Mouse (Mus musculus): ENCODE measurements around the gene Serpina6. TPM values are rescaled to one million over a fixed set of nuclear protein-coding genes. Genes with fewer than 3 reads are reported as not detected.

Gene Serpina6
- polyA plus RNA-seq (2016; fragmentation: Nextera tagmentation; extraction: Ambion mirVana): 1.6 and 14.3 TPM in 2 replicates

DNA sequence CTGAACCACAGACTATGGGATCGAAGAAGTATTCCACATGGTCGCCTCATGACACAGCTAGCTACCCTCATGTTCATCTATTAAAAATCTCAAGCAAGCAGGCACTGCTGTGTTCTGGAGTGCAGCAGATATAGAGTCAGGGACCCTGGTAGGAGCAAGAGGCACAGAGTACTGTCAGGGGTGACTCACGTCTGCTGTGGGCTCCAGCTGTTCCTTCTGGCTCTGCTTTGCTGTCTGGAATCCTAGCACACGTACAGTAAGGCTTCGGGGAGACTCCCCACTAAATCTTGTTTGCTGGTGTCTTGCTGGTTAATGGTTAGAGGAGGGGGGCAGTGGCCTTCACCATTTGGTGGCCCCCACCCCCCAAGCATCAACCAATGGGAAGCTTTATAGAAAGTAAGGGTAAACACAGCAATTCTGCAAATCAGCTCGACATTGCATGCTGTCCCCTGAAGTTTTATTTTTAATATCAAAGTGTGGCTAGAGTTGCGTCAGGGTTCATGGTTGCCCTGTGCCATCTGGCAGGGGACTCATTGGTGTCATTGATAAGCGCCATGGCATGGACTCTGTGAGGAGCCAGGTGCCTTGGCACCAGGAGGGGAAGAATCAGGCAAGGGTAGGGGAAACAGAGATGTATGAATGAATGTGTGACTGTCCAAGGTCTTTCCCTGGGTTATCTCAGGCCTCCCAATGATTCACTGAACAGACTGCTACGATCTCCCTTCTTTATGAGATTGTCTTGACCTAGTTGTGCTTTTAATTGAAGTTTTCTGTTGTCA lies at the start of gene Serpina6:
TSS of gene Serpina6 (minus strand) at position 365 of the 779 bp plus-strand sequence.
- Histone ChIP-seq H3K27me3 (replicated peaks) (no peaks in the 10 kb centered on the region), H3K4me2 (no peak within 1 kb of the TSS), H3K9ac (no peak within 1 kb of the TSS), H3K9me3 (replicated peaks) (no peaks in the 10 kb centered on the region), H3K27ac (ENCODE audit: poor library complexity, severe bottlenecking) (no peak within 1 kb of the TSS), H3K36me3 (no peaks in the 10 kb centered on the region), H3K4me3 (no peak within 1 kb of the TSS), H3K4me1 (replicated peaks) (no peaks in the 10 kb centered on the region)
- 74% methylated on average over 9 of the region's 9 CpGs for WGBS
- no peak for ATAC-seq (ENCODE audit: insufficient number of reproducible peaks, low FRiP score)

DNA sequence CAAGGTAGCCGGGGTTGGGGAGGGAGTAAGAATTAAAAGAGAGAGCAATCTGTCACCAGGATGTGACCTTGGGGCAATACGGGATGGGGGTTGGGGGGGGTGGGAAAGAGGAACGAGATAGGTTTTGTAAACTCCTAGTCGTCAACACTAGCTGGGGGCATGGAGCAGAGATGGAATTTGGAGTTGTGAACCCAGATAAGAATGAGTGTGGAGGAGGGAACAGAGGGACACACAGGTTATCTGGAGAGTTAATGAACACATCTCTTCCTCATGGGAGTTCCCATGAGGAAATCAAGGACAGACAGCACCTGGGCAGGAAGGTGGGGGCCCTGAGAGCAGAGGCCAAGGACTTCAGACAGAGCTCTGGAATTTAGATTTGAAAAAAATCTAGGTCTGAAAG lies 49.1 kb upstream of the Serpina6 start:
- WGBS: 37% methylated on average over 4 of the region's 4 CpGs
- Histone ChIP-seq H3K4me2 (no peak overlapping the region), H3K4me3 (no peak overlapping the region), H3K9me3 (replicated peaks) (no peaks in the 10 kb centered on the region), H3K36me3 (no peaks in the 10 kb centered on the region), H3K27me3 (replicated peaks) (no peaks in the 10 kb centered on the region), H3K4me1 (replicated peaks) (peaks cover 6% of the 10 kb centered on the region; the same call in 1 of the 2 replicates), H3K27ac (ENCODE audit: poor library complexity, severe bottlenecking) (no peak overlapping the region), H3K9ac (no peak overlapping the region)
- ATAC-seq (ENCODE audit: insufficient number of reproducible peaks, low FRiP score): no peak

DNA sequence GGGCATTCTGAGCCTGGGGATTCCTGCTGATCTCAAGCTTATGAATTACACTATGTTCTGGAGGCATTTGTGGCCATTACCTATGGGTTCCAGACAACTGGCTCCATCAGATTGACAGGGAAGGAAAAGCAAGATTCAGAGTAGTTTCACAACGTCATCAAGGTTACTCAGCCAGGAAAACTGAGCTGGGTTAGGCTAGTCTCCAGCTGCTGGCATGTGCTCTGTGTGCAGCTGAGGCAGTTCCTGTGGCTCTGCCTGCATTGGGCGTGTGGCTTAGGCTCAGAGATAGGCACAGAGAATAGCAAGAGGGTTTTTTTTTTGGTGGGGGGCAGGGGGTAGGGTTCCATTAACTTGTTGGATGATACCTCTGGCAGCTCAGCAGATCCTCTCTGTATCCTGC lies 48.5 kb upstream of the Serpina6 start:
- H3K27ac ChIP-seq (ENCODE audit: poor library complexity, severe bottlenecking): no peak overlapping the region
- no peaks in the 10 kb centered on the region for H3K9me3 ChIP-seq (replicated peaks)
- no peak overlapping the region for H3K4me3 ChIP-seq
- H3K36me3 ChIP-seq: no peaks in the 10 kb centered on the region
- H3K4me2 ChIP-seq: no peak overlapping the region
- WGBS: 42% methylated on average over 2 of the region's 2 CpGs
- peaks cover 6% of the 10 kb centered on the region; the same call in 1 of the 2 replicates for H3K4me1 ChIP-seq (replicated peaks)
- no peaks in the 10 kb centered on the region for H3K27me3 ChIP-seq (replicated peaks)
- no peak for ATAC-seq (ENCODE audit: insufficient number of reproducible peaks, low FRiP score)
- H3K9ac ChIP-seq: no peak overlapping the region

DNA sequence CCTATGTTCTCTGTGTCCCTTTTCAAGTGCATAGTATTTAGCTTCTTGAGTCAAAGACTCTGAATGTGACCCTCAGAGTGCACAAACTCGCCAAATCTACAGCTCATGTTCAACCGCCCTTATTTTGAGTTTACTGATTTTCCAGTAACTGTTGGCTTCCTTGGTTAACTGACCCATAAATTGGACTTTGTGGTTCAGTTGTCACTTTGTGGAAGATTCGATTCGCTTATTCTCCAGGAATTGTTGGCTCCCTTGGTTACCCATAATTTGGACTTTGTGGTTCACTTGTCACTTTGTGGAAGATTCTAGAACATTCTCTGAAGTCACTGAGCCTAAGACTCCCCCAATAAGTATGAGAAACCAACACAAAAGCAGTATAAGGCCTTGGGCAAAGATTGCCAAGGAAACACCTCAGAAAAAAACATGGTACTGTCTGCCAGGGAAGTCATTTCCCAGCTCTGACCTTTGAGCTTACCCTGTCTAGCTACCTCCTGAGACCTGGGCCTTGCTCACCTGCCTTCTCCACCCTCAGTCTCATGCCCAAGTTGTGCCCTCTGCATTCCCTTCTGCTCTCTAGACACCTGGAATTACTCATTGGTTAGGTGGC lies 43.2 kb upstream of the Serpina6 start:
- Histone ChIP-seq H3K9me3 (replicated peaks) (no peaks in the 10 kb centered on the region), H3K4me3 (no peak overlapping the region), H3K4me1 (replicated peaks) (no peaks in the 10 kb centered on the region), H3K36me3 (no peaks in the 10 kb centered on the region), H3K9ac (no peak overlapping the region), H3K4me2 (no peak overlapping the region), H3K27me3 (replicated peaks) (no peaks in the 10 kb centered on the region), H3K27ac (ENCODE audit: poor library complexity, severe bottlenecking) (no peak overlapping the region)
- WGBS: 79% methylated on average over 4 of the region's 4 CpGs
- no peak for ATAC-seq (ENCODE audit: insufficient number of reproducible peaks, low FRiP score)

DNA sequence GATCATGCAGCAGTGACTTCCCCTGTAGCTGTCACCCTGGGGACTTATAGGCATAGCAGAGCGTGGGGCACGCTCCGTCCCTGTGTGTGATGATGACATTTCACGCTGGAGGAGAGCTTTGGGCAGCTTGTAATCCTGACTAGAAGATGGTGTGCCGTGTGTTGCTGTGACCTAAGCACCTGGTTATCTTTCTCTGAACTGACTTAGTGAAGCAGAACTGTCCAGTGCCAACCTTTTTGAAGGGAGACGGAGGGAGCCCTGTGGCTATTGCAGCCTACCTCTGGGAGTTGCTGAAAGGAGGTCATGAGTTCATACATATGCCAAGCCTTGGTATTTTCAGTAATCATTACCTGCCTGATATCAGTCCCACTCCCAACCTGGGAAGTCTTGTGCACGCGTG lies 38.4 kb upstream of the Serpina6 start, which contains the start of gene Serpina1f:
TSS of gene Serpina1f (minus strand) at position 101 of the 400 bp plus-strand sequence.
- Histone ChIP-seq H3K9ac (no peak within 1 kb of the TSS), H3K4me3 (no peak within 1 kb of the TSS), H3K4me2 (no peak within 1 kb of the TSS), H3K9me3 (replicated peaks) (no peaks in the 10 kb centered on the region), H3K27me3 (replicated peaks) (no peaks in the 10 kb centered on the region), H3K27ac (ENCODE audit: poor library complexity, severe bottlenecking) (no peak within 1 kb of the TSS), H3K4me1 (replicated peaks) (no peaks in the 10 kb centered on the region), H3K36me3 (no peaks in the 10 kb centered on the region)
- WGBS: 75% methylated on average over 8 of the region's 8 CpGs
- no peak for ATAC-seq (ENCODE audit: insufficient number of reproducible peaks, low FRiP score)

DNA sequence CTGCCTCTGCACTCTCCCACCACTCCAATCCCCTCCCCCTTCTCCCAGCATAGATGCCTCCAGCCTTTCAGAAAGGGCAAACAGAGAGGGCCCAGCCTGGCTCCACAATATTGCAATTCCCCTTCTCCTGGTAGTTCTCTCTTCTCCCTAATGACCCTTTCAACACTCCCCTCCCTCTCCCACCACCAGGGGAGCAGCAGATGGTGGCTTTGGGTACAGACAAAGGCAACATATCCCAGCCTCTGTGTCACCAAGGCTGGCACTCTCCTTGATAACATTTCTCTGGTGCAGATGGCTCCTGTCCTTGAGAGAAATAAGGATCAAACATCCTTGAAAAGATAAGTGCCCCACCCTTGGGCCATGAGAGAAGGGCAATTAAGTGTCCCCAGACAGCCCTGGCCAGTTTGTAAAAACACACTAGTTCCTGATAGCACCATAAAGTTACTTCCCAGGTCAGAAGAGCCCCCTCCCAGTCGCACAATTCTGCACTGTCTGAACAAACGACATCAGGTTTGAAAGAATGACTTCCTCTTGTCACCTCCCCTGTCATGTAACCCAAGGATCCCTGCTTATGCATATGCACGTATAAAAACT lies 31.3 kb upstream of the Serpina6 start:
- Histone ChIP-seq H3K36me3 (no peaks in the 10 kb centered on the region), H3K4me3 (no peak overlapping the region), H3K4me1 (replicated peaks) (peaks cover 7% of the 10 kb centered on the region), H3K9me3 (replicated peaks) (no peaks in the 10 kb centered on the region), H3K27me3 (replicated peaks) (no peaks in the 10 kb centered on the region), H3K4me2 (no peak overlapping the region), H3K9ac (no peak overlapping the region), H3K27ac (ENCODE audit: poor library complexity, severe bottlenecking) (no peak overlapping the region)
- 26% methylated on average over 3 of the region's 3 CpGs for WGBS
- ATAC-seq (ENCODE audit: insufficient number of reproducible peaks, low FRiP score): no peak

DNA sequence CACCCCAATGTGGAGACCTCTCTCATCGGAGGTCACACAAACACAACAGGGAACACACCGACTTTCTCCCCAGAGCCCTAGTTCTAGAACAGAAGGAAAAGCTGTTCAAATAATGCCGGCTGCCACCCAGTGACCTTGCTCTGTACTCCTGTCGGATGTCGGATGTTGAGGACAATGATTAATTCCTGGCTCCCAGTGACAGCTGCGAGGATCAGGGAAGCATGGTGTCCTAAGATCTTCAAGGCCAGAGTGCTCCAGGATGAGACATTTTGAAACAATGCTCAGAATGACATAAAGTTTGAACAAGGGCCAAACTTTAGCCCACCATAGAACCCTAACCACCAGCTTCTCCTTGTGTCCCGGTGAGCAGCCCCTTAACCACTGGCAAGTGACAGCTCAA lies 30.0 kb upstream of the Serpina6 start:
- Histone ChIP-seq H3K4me3 (no peak overlapping the region), H3K27me3 (replicated peaks) (no peaks in the 10 kb centered on the region), H3K36me3 (no peaks in the 10 kb centered on the region), H3K9me3 (replicated peaks) (no peaks in the 10 kb centered on the region), H3K4me2 (no peak overlapping the region), H3K4me1 (replicated peaks) (peaks cover 7% of the 10 kb centered on the region), H3K27ac (ENCODE audit: poor library complexity, severe bottlenecking) (no peak overlapping the region), H3K9ac (no peak overlapping the region)
- WGBS: 67% methylated on average over 7 of the region's 7 CpGs
- no peak for ATAC-seq (ENCODE audit: insufficient number of reproducible peaks, low FRiP score)

DNA sequence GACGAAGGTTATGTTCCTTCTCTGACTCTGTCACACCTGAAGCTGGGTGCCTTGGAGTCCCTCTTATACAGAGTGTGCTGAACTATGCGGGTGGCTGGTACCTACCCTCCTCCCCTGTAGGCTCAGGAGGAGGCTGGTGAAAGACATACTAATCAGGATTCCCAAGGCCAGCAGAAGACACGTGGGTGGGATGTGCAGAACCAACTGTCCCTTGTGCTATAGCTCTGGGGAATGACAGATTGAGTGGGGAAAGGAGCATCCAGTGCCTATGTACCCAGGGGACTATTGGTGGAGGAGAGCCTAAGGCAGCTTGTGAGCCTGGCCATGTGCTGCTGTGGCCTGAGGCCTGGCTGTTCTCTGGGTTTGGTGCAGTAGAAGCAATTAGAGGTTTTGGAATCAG lies 29.0 kb upstream of the Serpina6 start:
- no peaks in the 10 kb centered on the region for H3K36me3 ChIP-seq
- no peak overlapping the region for H3K27ac ChIP-seq (ENCODE audit: poor library complexity, severe bottlenecking)
- H3K9ac ChIP-seq: no peak overlapping the region
- ATAC-seq (ENCODE audit: insufficient number of reproducible peaks, low FRiP score): no peak
- 61% methylated on average over 3 of the region's 3 CpGs for WGBS
- no peak overlapping the region for H3K4me3 ChIP-seq
- H3K9me3 ChIP-seq (replicated peaks): no peaks in the 10 kb centered on the region
- H3K4me2 ChIP-seq: no peak overlapping the region
- peaks cover 7% of the 10 kb centered on the region for H3K4me1 ChIP-seq (replicated peaks)
- no peaks in the 10 kb centered on the region for H3K27me3 ChIP-seq (replicated peaks)

DNA sequence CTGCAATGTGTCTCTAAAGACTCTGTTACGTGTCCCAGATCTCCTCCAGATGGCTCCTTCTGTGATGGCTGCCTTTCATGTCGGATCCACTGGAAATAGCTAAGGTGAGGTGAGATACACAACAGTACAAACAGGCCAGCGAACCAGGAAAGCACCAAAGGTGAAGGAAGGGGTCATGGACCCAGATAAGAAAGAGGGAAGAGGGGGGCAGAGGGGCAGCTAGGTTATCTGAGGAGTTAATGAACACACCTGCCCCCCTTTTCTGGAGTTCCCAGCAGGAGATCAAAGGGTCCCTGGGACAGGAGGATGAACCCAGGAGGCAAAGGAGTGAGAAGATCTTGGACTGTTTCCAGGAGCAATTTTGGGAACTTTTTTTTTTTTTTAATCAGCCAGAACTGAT lies 28.4 kb upstream of the Serpina6 start:
- H3K36me3 ChIP-seq: no peaks in the 10 kb centered on the region
- WGBS: 48% methylated on average over 3 of the region's 3 CpGs

DNA sequence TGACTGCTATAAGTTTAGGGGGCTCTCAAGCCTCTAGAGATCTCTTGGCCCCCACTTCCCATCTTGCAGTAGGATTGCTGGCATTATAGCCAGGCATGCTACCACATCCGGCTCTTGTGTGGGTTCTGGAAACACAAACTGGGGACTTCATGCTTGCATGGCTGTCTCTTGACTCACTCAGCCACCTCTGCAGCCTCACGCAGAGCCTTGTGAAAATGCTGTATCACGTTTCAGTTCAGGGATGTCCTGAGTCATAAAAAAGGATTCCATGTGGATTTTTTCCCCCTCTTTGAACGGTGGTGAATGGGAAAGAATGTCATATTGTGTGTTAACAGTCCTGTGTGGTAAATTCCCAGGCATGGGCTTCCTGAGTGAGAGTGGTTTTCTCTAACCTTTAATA lies 26.8 kb upstream of the Serpina6 start:
- Histone ChIP-seq H3K4me1 (replicated peaks) (peaks cover 7% of the 10 kb centered on the region), H3K27me3 (replicated peaks) (no peaks in the 10 kb centered on the region), H3K9ac (no peak overlapping the region), H3K4me2 (no peak overlapping the region), H3K27ac (ENCODE audit: poor library complexity, severe bottlenecking) (no peak overlapping the region), H3K4me3 (no peak overlapping the region), H3K9me3 (replicated peaks) (no peaks in the 10 kb centered on the region), H3K36me3 (no peaks in the 10 kb centered on the region)
- ATAC-seq (ENCODE audit: insufficient number of reproducible peaks, low FRiP score): no peak
- WGBS: 53% methylated on average over 4 of the region's 4 CpGs

More for the DNA sequence above, 28.4 kb upstream of the Serpina6 start:
- no peak overlapping the region for H3K4me3 ChIP-seq
- no peak for ATAC-seq (ENCODE audit: insufficient number of reproducible peaks, low FRiP score)
- H3K27me3 ChIP-seq (replicated peaks): no peaks in the 10 kb centered on the region
- H3K9me3 ChIP-seq (replicated peaks): no peaks in the 10 kb centered on the region
- H3K4me1 ChIP-seq (replicated peaks): peaks cover 7% of the 10 kb centered on the region
- H3K27ac ChIP-seq (ENCODE audit: poor library complexity, severe bottlenecking): no peak overlapping the region
- H3K4me2 ChIP-seq: no peak overlapping the region
- no peak overlapping the region for H3K9ac ChIP-seq

DNA sequence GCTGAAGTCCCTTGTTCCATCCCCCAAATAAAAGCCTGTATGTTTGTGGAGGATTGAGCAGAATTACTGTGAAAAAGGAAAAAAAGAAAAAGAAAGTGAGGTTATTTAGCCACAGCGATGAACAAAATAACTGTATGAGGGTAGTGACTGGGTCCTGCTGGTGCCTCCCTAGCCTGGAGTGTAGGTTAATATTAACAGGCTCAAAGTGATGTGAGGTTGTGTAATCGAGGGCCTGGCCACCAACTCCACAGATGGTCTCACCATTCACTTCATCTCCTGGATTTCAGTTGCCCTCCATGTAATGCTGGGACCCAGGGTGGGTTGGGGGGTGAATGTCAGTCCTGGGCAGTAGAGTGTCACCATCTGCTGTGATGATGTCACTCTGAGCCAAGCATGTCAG lies 24.7 kb upstream of the Serpina6 start:
- no peaks in the 10 kb centered on the region for H3K4me1 ChIP-seq (replicated peaks)
- WGBS: 66% methylated on average over 2 of the region's 2 CpGs
- no peaks in the 10 kb centered on the region for H3K27me3 ChIP-seq (replicated peaks)
- no peak overlapping the region for H3K4me2 ChIP-seq
- no peak for ATAC-seq (ENCODE audit: insufficient number of reproducible peaks, low FRiP score)
- H3K4me3 ChIP-seq: no peak overlapping the region
- H3K9ac ChIP-seq: no peak overlapping the region
- H3K9me3 ChIP-seq (replicated peaks): no peaks in the 10 kb centered on the region
- no peaks in the 10 kb centered on the region for H3K36me3 ChIP-seq
- H3K27ac ChIP-seq (ENCODE audit: poor library complexity, severe bottlenecking): no peak overlapping the region
